Mouse (Mus musculus): Measurements from ENCODE around the gene Tgfbr3.

The Tgfbr3 gene

GRCm38 (mm10) chr5:107211830-107212370 lies 77.5 kb downstream of the Tgfbr3 start:
- DNase-seq (ENCODE audit: low spot score in 2 of 2): peak in 1 of 2 experiments; percentile 36

- DNase-seq (ENCODE audit: low spot score in 2 of 2): no peak
Measured at GRCm38 (mm10) chr5:107210040-107210439, 79.4 kb downstream of the Tgfbr3 start.

GRCm38 (mm10) chr5:107207911-107208310 lies 81.5 kb downstream of the Tgfbr3 start:
- no peak for DNase-seq (ENCODE audit: low spot score in 2 of 2)

- DNase-seq (ENCODE audit: low spot score in 2 of 2): no peak
Measured at GRCm38 (mm10) chr5:107204306-107204705, 85.1 kb downstream of the Tgfbr3 start.

- DNase-seq (ENCODE audit: low spot score in 2 of 2): no peak
Measured at GRCm38 (mm10) chr5:107202801-107203559, 86.4 kb downstream of the Tgfbr3 start.

- DNase-seq (ENCODE audit: low spot score in 2 of 2): no peak
Measured at GRCm38 (mm10) chr5:107201509-107202182, 87.8 kb downstream of the Tgfbr3 start.

- no peak for DNase-seq (ENCODE audit: low spot score in 2 of 2)
Measured at GRCm38 (mm10) chr5:107200853-107201341, 88.5 kb downstream of the Tgfbr3 start.

- no peak for DNase-seq (ENCODE audit: low spot score in 2 of 2)
Measured at GRCm38 (mm10) chr5:107200221-107200635, 89.2 kb downstream of the Tgfbr3 start.

- no peak for DNase-seq (ENCODE audit: low spot score in 2 of 2)
Measured at GRCm38 (mm10) chr5:107195751-107196395, 93.6 kb downstream of the Tgfbr3 start.

- no peak for DNase-seq (ENCODE audit: low spot score in 2 of 2)
Measured at GRCm38 (mm10) chr5:107193160-107193559, 96.3 kb downstream of the Tgfbr3 start.

GRCm38 (mm10) chr5:107192372-107192771 lies 97.1 kb downstream of the Tgfbr3 start:
- no peak for DNase-seq (ENCODE audit: low spot score in 2 of 2)

GRCm38 (mm10) chr5:107188551-107188950 lies 100.9 kb downstream of the Tgfbr3 start:
- no peak for DNase-seq (ENCODE audit: low spot score in 2 of 2)

GRCm38 (mm10) chr5:107186206-107186605 lies 103.2 kb downstream of the Tgfbr3 start:
- DNase-seq (ENCODE audit: low spot score in 2 of 2): no peak

GRCm38 (mm10) chr5:107184158-107184883 lies 105.1 kb downstream of the Tgfbr3 start:
- no peak for DNase-seq (ENCODE audit: low spot score in 2 of 2)

GRCm38 (mm10) chr5:107183537-107183936 lies 105.9 kb downstream of the Tgfbr3 start:
- no peak for DNase-seq (ENCODE audit: low spot score in 2 of 2)

GRCm38 (mm10) chr5:107182721-107183120 lies 106.7 kb downstream of the Tgfbr3 start:
- no peak for DNase-seq (ENCODE audit: low spot score in 2 of 2)

GRCm38 (mm10) chr5:107181820-107182219 lies 107.6 kb downstream of the Tgfbr3 start:
- DNase-seq (ENCODE audit: low spot score in 2 of 2): no peak

- no peak for DNase-seq (ENCODE audit: low spot score in 2 of 2)
Measured at GRCm38 (mm10) chr5:107179194-107179593, 110.2 kb downstream of the Tgfbr3 start.

- no peak for DNase-seq (ENCODE audit: low spot score in 2 of 2)
Measured at GRCm38 (mm10) chr5:107177791-107178190, 111.6 kb downstream of the Tgfbr3 start.

GRCm38 (mm10) chr5:107177248-107177647 lies 112.2 kb downstream of the Tgfbr3 start:
- DNase-seq (ENCODE audit: low spot score in 2 of 2): no peak

- no peak for DNase-seq (ENCODE audit: low spot score in 2 of 2)
Measured at GRCm38 (mm10) chr5:107176796-107177195, 112.6 kb downstream of the Tgfbr3 start.

All from urinary bladder, postnatal 4 days (tissue).